Mouse (Mus musculus) hindbrain, embryonic 14.5 days (tissue): ENCODE results near the gene Nup210. TPM values are rescaled to one million over a fixed set of nuclear protein-coding genes. Genes with fewer than 3 reads are reported as not detected.

Experiments
- ATAC-seq: fragments of 200-750 bp; cut with Nextera tagmentation; 2 replicates; pipeline ENCODE4 v1.8.0; 2017; ENCODE audit warnings: moderate number of reproducible peaks, mild to moderate bottlenecking, moderate TSS enrichment, moderate library complexity; ENCODE audit not compliant: low FRiP score
- DNase-seq: peaks from one replicate; pipeline ENCODE4 v3.0.0-alpha.2; 2015; ENCODE audit warnings: low spot score
- H3K27ac ChIP-seq: fragments of 300-500 bp; sonication (generic); 2 replicates; pipeline ENCODE4 v1.5.1; 2014; ENCODE audit warnings: mild to moderate bottlenecking, moderate library complexity
- H3K27me3 ChIP-seq: fragments of 300-500 bp; sonication (generic); 2 replicates; pipeline ENCODE4 v1.6.1; 2014; ENCODE audit warnings: mild to moderate bottlenecking, low read length, mixed read lengths; ENCODE audit not compliant: control insufficient read depth, insufficient read depth
- H3K36me3 ChIP-seq: fragments of 300-500 bp; sonication (generic); replicated peaks from 2 replicates; pipeline ENCODE4 v1.6.1; 2014; ENCODE audit not compliant: control insufficient read depth, insufficient read depth
- H3K4me1 ChIP-seq: fragments of 300-500 bp; sonication (generic); replicated peaks from 2 replicates; pipeline ENCODE4 v1.6.1; 2014; ENCODE audit warnings: antibody characterized with exemption, low read length, mixed read lengths; ENCODE audit not compliant: control insufficient read depth, insufficient read depth
- H3K4me2 ChIP-seq: fragments of 300-500 bp; sonication (generic); replicated peaks from 2 replicates; pipeline ENCODE4 v1.6.1; 2014; ENCODE audit warnings: mild to moderate bottlenecking, moderate library complexity
- H3K4me3 ChIP-seq: fragments of 300-500 bp; sonication (generic); replicated peaks from 2 replicates; pipeline ENCODE4 v1.5.1; 2014; ENCODE audit warnings: mild to moderate bottlenecking, low read length
- H3K9ac ChIP-seq: fragments of 300-500 bp; sonication (generic); 2 replicates; pipeline ENCODE4 v1.6.1; 2014
- H3K9me3 ChIP-seq: fragments of 300-500 bp; sonication (generic); 2 replicates; pipeline ENCODE4 v1.6.1; 2016; ENCODE audit warnings: low read length; ENCODE audit not compliant: control insufficient read depth
- WGBS: fragments of 180-500 bp; shearing (Covaris S2); extraction: QIAGEN DNeasy Blood & Tissue Kit; methylation state at CpG from one replicate; pipeline ENCODE4 v1.1.7; 2014; 5-methylcytosine and 5-hydroxymethylcytosine counted together
- polyA plus RNA-seq: library from polyadenylated mRNA; unstranded; fragments of >200 nt; fragmentation: Nextera tagmentation; extraction: Ambion mirVana; gene quantifications from 2 replicates; pipeline ENCODE4 v1.2.1, GENCODE M21; 2014

The Nup210 gene
- polyA plus RNA-seq, 1 experiment from 2014 or later = 23.3 TPM

GRCm38 (mm10) chr6:91001566-91001965 lies 115.1 kb downstream of the Nup210 start:
- Histone ChIP-seq H3K4me3 (no peak overlapping the region), H3K27ac (peak overlapping the region; percentile 35; the same call in 1 of the 2 replicates), H3K9ac (no peak overlapping the region), H3K27me3 (no peaks in the 10 kb centered on the region), H3K4me1 (peaks cover 16% of the 10 kb centered on the region), H3K4me2 (peak overlapping the region; percentile 23), H3K36me3 (no peaks in the 10 kb centered on the region), H3K9me3 (no peaks in the 10 kb centered on the region)
- DNase-seq (no peak), ATAC-seq (no peak)
- WGBS = 40% methylated on average over 7 of the region's 7 CpGs

GRCm38 (mm10) chr6:91000819-91001525 lies 115.7 kb downstream of the Nup210 start:
- no peak overlapping the region for H3K4me3 ChIP-seq
- H3K27me3 ChIP-seq = no peaks in the 10 kb centered on the region
- peak overlapping the region; percentile 7; the same call in 1 of the 2 replicates for H3K9ac ChIP-seq
- peak overlapping the region; percentile 43; the same call in 1 of the 2 replicates for H3K27ac ChIP-seq
- no peaks in the 10 kb centered on the region for H3K36me3 ChIP-seq
- no peaks in the 10 kb centered on the region for H3K9me3 ChIP-seq
- DNase-seq (peak; percentile 47), ATAC-seq (peak; percentile 68)
- H3K4me1 ChIP-seq = peaks cover 16% of the 10 kb centered on the region
- H3K4me2 ChIP-seq = peak overlapping the region; percentile 23
- whole genome bisulfite sequencing = 6% methylated on average over 15 of the region's 15 CpGs

GRCm38 (mm10) chr6:90999176-90999575 lies 117.5 kb downstream of the Nup210 start:
- DNase-seq = no peak
- Histone ChIP-seq H3K9ac (no peak overlapping the region), H3K9me3 (no peaks in the 10 kb centered on the region), H3K4me1 (peaks cover 16% of the 10 kb centered on the region), H3K27me3 (no peaks in the 10 kb centered on the region), H3K27ac (no peak overlapping the region), H3K4me2 (no peak overlapping the region), H3K4me3 (no peak overlapping the region), H3K36me3 (no peaks in the 10 kb centered on the region)
- 95% methylated on average over 4 of the region's 4 CpGs for WGBS
- ATAC-seq = no peak

- Histone ChIP-seq H3K4me3 (no peak overlapping the region), H3K9me3 (no peaks in the 10 kb centered on the region), H3K9ac (no peak overlapping the region), H3K36me3 (no peaks in the 10 kb centered on the region), H3K27me3 (no peaks in the 10 kb centered on the region), H3K4me2 (no peak overlapping the region), H3K27ac (no peak overlapping the region), H3K4me1 (peaks cover 16% of the 10 kb centered on the region)
- DNase-seq = no peak
- ATAC-seq = no peak
- 95% methylated on average over 3 of the region's 3 CpGs for WGBS
Observed at GRCm38 (mm10) chr6:90997025-90997424, 119.6 kb downstream of the Nup210 start.

GRCm38 (mm10) chr6:90996181-90996580 lies 120.4 kb downstream of the Nup210 start:
- Histone ChIP-seq H3K4me2 (no peak overlapping the region), H3K9me3 (no peaks in the 10 kb centered on the region), H3K36me3 (no peaks in the 10 kb centered on the region), H3K4me3 (no peak overlapping the region), H3K27ac (no peak overlapping the region), H3K27me3 (no peaks in the 10 kb centered on the region), H3K4me1 (peaks cover 8% of the 10 kb centered on the region), H3K9ac (no peak overlapping the region)
- ATAC-seq (no peak), DNase-seq (no peak)
- WGBS = 92% methylated on average over 2 of the region's 2 CpGs

- DNase-seq = peak; percentile 84
- Histone ChIP-seq H3K27me3 (no peaks in the 10 kb centered on the region), H3K9me3 (peaks cover 15% of the 10 kb centered on the region), H3K36me3 (no peaks in the 10 kb centered on the region), H3K4me3 (peak within 1 kb of the TSS; percentile 75), H3K9ac (peak within 1 kb of the TSS; percentile 80), H3K4me2 (peak within 1 kb of the TSS; percentile 99), H3K27ac (peak within 1 kb of the TSS; percentile 61), H3K4me1 (peaks cover 18% of the 10 kb centered on the region)
- WGBS = 2% methylated on average over 29 of the region's 39 CpGs
- ATAC-seq = peak; percentile 93
Observed at GRCm38 (mm10) chr6:90988648-90989317, 127.8 kb downstream of the Nup210 start, which contains the start of gene Iqsec1. Gene Iqsec1 (minus strand): TSS chr6:90988685.

GRCm38 (mm10) chr6:90988299-90988625 lies 128.4 kb downstream of the Nup210 start:
- Histone ChIP-seq H3K36me3 (no peaks in the 10 kb centered on the region), H3K27ac (peak overlapping the region; percentile 61), H3K4me2 (peak overlapping the region; percentile 99), H3K4me3 (peak overlapping the region; percentile 75), H3K9ac (peak overlapping the region; percentile 80), H3K9me3 (peaks cover 15% of the 10 kb centered on the region), H3K4me1 (peaks cover 18% of the 10 kb centered on the region), H3K27me3 (no peaks in the 10 kb centered on the region)
- WGBS = 0% methylated on average over 49 of the region's 59 CpGs
- DNase-seq (no peak), ATAC-seq (peak; percentile 31)

- H3K27me3 ChIP-seq = no peaks in the 10 kb centered on the region
- peaks cover 18% of the 10 kb centered on the region for H3K4me1 ChIP-seq
- peak; percentile 55 for DNase-seq
- H3K4me2 ChIP-seq = peak overlapping the region; percentile 99
- H3K36me3 ChIP-seq = no peaks in the 10 kb centered on the region
- peak overlapping the region; percentile 80 for H3K9ac ChIP-seq
- under 1% methylated on average over 75 of the region's 76 CpGs for WGBS
- peak; percentile 16 for ATAC-seq
- peak overlapping the region; percentile 75 for H3K4me3 ChIP-seq
- peaks cover 15% of the 10 kb centered on the region for H3K9me3 ChIP-seq
- peak overlapping the region; percentile 61 for H3K27ac ChIP-seq
Observed at GRCm38 (mm10) chr6:90987561-90988298, 128.9 kb downstream of the Nup210 start.

GRCm38 (mm10) chr6:90984101-90984500 lies 132.5 kb downstream of the Nup210 start:
- H3K9me3 ChIP-seq = no peaks in the 10 kb centered on the region
- H3K27ac ChIP-seq = no peak overlapping the region
- no peaks in the 10 kb centered on the region for H3K36me3 ChIP-seq
- H3K9ac ChIP-seq = no peak overlapping the region
- H3K4me1 ChIP-seq = peaks cover 18% of the 10 kb centered on the region
- no peak overlapping the region for H3K4me3 ChIP-seq
- no peak for ATAC-seq
- H3K4me2 ChIP-seq = no peak overlapping the region
- 63% methylated on average over 3 of the region's 3 CpGs for WGBS
- no peak for DNase-seq
- no peaks in the 10 kb centered on the region for H3K27me3 ChIP-seq
